Mouse (Mus musculus) MEL (cell line): ENCODE results near the gene Zyx. TPM values are rescaled to one million over a fixed set of nuclear protein-coding genes. Genes with fewer than 3 reads are reported as not detected.

ENCODE experiments used
- DNase-seq: peaks from one replicate; pipeline ENCODE4 v3.0.0; 2011; ENCODE audit warnings: low read depth, low spot score
- H3K27ac ChIP-seq: 2 replicates; pipeline ENCODE4 v1.5.1; 2012; ENCODE audit warnings: low read depth, mild to moderate bottlenecking, control low read depth, low read length, moderate library complexity; ENCODE audit not compliant: control insufficient read depth
- H3K27me3 ChIP-seq, 2 experiments: fragments of 150-350 bp in 1 of 2; sonication (generic) in 1 of 2; 2 replicates each; pipeline ENCODE4 v1.6.1; 2012; ENCODE audit warnings: low read length in 2 of 2, mild to moderate bottlenecking in 2 of 2, improper control_type of control experiment in 1 of 2, moderate library complexity in 1 of 2; ENCODE audit not compliant: insufficient read depth in 2 of 2, control insufficient read depth in 1 of 2
- H3K36me3 ChIP-seq, 2 experiments: 2 replicates each; pipeline ENCODE4 v1.6.1; 2012 to 2014; ENCODE audit warnings: low read length in 2 of 2, improper control_type of control experiment in 1 of 2, inconsistent platforms in 1 of 2, mild to moderate bottlenecking in 1 of 2; ENCODE audit not compliant: insufficient read depth in 2 of 2, control insufficient read depth in 1 of 2
- H3K4me1 ChIP-seq, 2 experiments: fragments of 150-350 bp in 1 of 2; sonication (generic) in 1 of 2; 2 replicates each; pipeline ENCODE4 v1.6.1; 2012; ENCODE audit warnings: low read length in 2 of 2, improper control_type of control experiment in 1 of 2, mild to moderate bottlenecking in 1 of 2; ENCODE audit not compliant: insufficient read depth in 2 of 2, control insufficient read depth in 1 of 2
- H3K4me3 ChIP-seq, 2 experiments: fragments of 150-350 bp in 1 of 2; sonication (generic) in 1 of 2; 2 replicates each; pipeline ENCODE4 v1.5.1; 2012; ENCODE audit warnings: low read depth in 2 of 2, low read length in 2 of 2, mild to moderate bottlenecking in 2 of 2, moderate library complexity in 2 of 2, control low read depth in 1 of 2, improper control_type of control experiment in 1 of 2; ENCODE audit not compliant: control insufficient read depth in 1 of 2, insufficient read depth in 1 of 2
- H3K79me2 ChIP-seq: 2 replicates; pipeline ENCODE4 v1.6.1; 2012; ENCODE audit warnings: mild to moderate bottlenecking, low read length, moderate library complexity; ENCODE audit not compliant: control insufficient read depth, poor library complexity, insufficient read depth
- H3K9ac ChIP-seq: 2 replicates; pipeline ENCODE4 v1.6.1; 2012; ENCODE audit warnings: low read depth, mild to moderate bottlenecking, control low read depth, low read length, moderate library complexity; ENCODE audit not compliant: control insufficient read depth, poor library complexity, severe bottlenecking
- H3K9me3 ChIP-seq: fragments of 150-350 bp; sonication (generic); replicated peaks from 2 replicates; pipeline ENCODE4 v1.6.1; 2012; ENCODE audit warnings: mild to moderate bottlenecking, low read length, improper control_type of control experiment, moderate library complexity; ENCODE audit not compliant: insufficient read depth
- BHLHE40 ChIP-seq: IDR thresholded peaks from 2 replicates; pipeline ENCODE4 v1.6.1; 2012; ENCODE audit warnings: low read depth, mild to moderate bottlenecking, inconsistent platforms, low read length, improper control_type of control experiment, borderline replicate concordance
- CHD1 ChIP-seq: IDR thresholded peaks from 2 replicates; pipeline ENCODE4 v1.6.1; 2012; ENCODE audit warnings: low read depth, mild to moderate bottlenecking, inconsistent platforms, low read length, improper control_type of control experiment
- CHD2 ChIP-seq: IDR thresholded peaks from 2 replicates; pipeline ENCODE4 v1.6.1; 2011; ENCODE audit warnings: low read length, improper control_type of control experiment
- E2F4 ChIP-seq: IDR thresholded peaks from 2 replicates; pipeline ENCODE4 v1.6.1; 2011; ENCODE audit warnings: low read depth, low read length, improper control_type of control experiment, borderline replicate concordance
- ELF1 ChIP-seq: IDR thresholded peaks from 2 replicates; pipeline ENCODE4 v1.6.1; 2014; ENCODE audit warnings: low read depth, mild to moderate bottlenecking, inconsistent platforms, low read length, improper control_type of control experiment, moderate library complexity
- ETS1 ChIP-seq: IDR thresholded peaks from 2 replicates; pipeline ENCODE4 v1.6.1; 2012; ENCODE audit warnings: low read depth, mild to moderate bottlenecking, inconsistent platforms, low read length, improper control_type of control experiment, moderate library complexity
- GABPA ChIP-seq: IDR thresholded peaks from 2 replicates; pipeline ENCODE4 v1.6.1; 2012; ENCODE audit warnings: low read depth, mild to moderate bottlenecking, inconsistent platforms, low read length, improper control_type of control experiment, moderate library complexity
- GATA1 ChIP-seq: IDR thresholded peaks from 2 replicates; pipeline ENCODE4 v1.6.1; 2011; ENCODE audit warnings: low read depth, low read length, improper control_type of control experiment
- MAX ChIP-seq: IDR thresholded peaks from 2 replicates; pipeline ENCODE4 v1.6.1; 2011; ENCODE audit warnings: low read length, improper control_type of control experiment
- MAZ ChIP-seq: IDR thresholded peaks from 2 replicates; pipeline ENCODE4 v1.6.1; 2012; ENCODE audit warnings: low read depth, mild to moderate bottlenecking, inconsistent platforms, low read length, improper control_type of control experiment
- MXI1 ChIP-seq: IDR thresholded peaks from 2 replicates; pipeline ENCODE4 v1.6.1; 2011; ENCODE audit warnings: mild to moderate bottlenecking, low read depth, low read length, improper control_type of control experiment
- MYB ChIP-seq: IDR thresholded peaks from 2 replicates; pipeline ENCODE4 v1.6.1; 2011; ENCODE audit warnings: mild to moderate bottlenecking, low read depth, low read length, improper control_type of control experiment
- POLR2A ChIP-seq, 2 experiments: IDR thresholded peaks; 2 replicates each; pipeline ENCODE4 v1.6.1; 2011 to 2012; ENCODE audit warnings: low read length in 2 of 2, mild to moderate bottlenecking in 2 of 2, control low read depth in 1 of 2, improper control_type of control experiment in 1 of 2, low read depth in 1 of 2, moderate library complexity in 1 of 2; ENCODE audit not compliant: control insufficient read depth in 1 of 2, insufficient read depth in 1 of 2, poor library complexity in 1 of 2
- POLR2AphosphoS2 ChIP-seq: IDR thresholded peaks from 2 replicates; pipeline ENCODE4 v1.6.1; 2011; ENCODE audit warnings: low read length, improper control_type of control experiment
- RCOR1 ChIP-seq: IDR thresholded peaks from 2 replicates; pipeline ENCODE4 v1.6.1; 2012; ENCODE audit warnings: low read depth, mild to moderate bottlenecking, inconsistent platforms, low read length, improper control_type of control experiment
- SIN3A ChIP-seq: IDR thresholded peaks from 2 replicates; pipeline ENCODE4 v1.6.1; 2012; ENCODE audit warnings: low read length, improper control_type of control experiment, inconsistent platforms
- TAL1 ChIP-seq: IDR thresholded peaks from 2 replicates; pipeline ENCODE4 v1.6.1; 2012; ENCODE audit warnings: mild to moderate bottlenecking, inconsistent platforms, low read length, moderate library complexity, mixed read lengths
- TCF12 ChIP-seq: IDR thresholded peaks from 2 replicates; pipeline ENCODE4 v1.6.1; 2014; ENCODE audit warnings: low read depth, mild to moderate bottlenecking, inconsistent platforms, low read length, improper control_type of control experiment, moderate library complexity
- USF1 ChIP-seq: IDR thresholded peaks from 2 replicates; pipeline ENCODE4 v1.6.1; 2014; ENCODE audit warnings: low read depth, mild to moderate bottlenecking, inconsistent platforms, low read length, improper control_type of control experiment, moderate library complexity
- USF2 ChIP-seq, 2 experiments: IDR thresholded peaks; 2 replicates each; pipeline ENCODE4 v1.6.1; 2011 to 2012; ENCODE audit warnings: improper control_type of control experiment in 2 of 2, low read length in 2 of 2, borderline replicate concordance in 1 of 2, inconsistent platforms in 1 of 2, low read depth in 1 of 2, mild to moderate bottlenecking in 1 of 2; ENCODE audit not compliant: insufficient read depth in 1 of 2
- ZC3H11A ChIP-seq: IDR thresholded peaks from 2 replicates; pipeline ENCODE4 v1.6.1; 2012; ENCODE audit warnings: low read depth, mild to moderate bottlenecking, inconsistent platforms, low read length, improper control_type of control experiment
- ZKSCAN1 ChIP-seq: IDR thresholded peaks from 2 replicates; pipeline ENCODE4 v1.6.1; 2012; ENCODE audit warnings: low read depth, mild to moderate bottlenecking, inconsistent platforms, low read length, improper control_type of control experiment, moderate library complexity
- ZMIZ1 ChIP-seq: IDR thresholded peaks from 2 replicates; pipeline ENCODE4 v1.6.1; 2012; ENCODE audit warnings: low read depth, mild to moderate bottlenecking, inconsistent platforms, low read length, improper control_type of control experiment, moderate library complexity
- ZNF384 ChIP-seq: IDR thresholded peaks from 2 replicates; pipeline ENCODE4 v1.6.1; 2012; ENCODE audit warnings: low read depth, mild to moderate bottlenecking, inconsistent platforms, low read length, improper control_type of control experiment
- polyA plus RNA-seq, 2 experiments: library from polyadenylated mRNA; stranded (reverse) in 1 of 2; unstranded in 1 of 2; fragments of >175 nt in 1 of 2; fragments of >200 nt in 1 of 2; gene quantifications; 2 replicates each; pipeline versions ENCODE4 v1.2.1 to v1.2.4; 2012; ENCODE audit warnings: low replicate concordance in 2 of 2, low read depth in 1 of 2; ENCODE audit not compliant: insufficient read length in 2 of 2, insufficient read depth in 1 of 2, missing spikeins in 1 of 2
- total RNA-seq: library from RNA; depleted of rRNA; stranded (reverse); fragments of 300-350 nt; gene quantifications from 2 replicates; pipeline ENCODE4 v1.2.3, GENCODE M21; 2012

Gene Zyx
- total and polyA plus RNA-seq, 3 experiments: 7.0 to 48.4 TPM; not detected in 1

- H3K4me1 ChIP-seq: peaks cover 0 to 11% of the 10 kb centered on the region in 2 experiments; a peak in 2 of 4 replicates
- TF ChIP-seq ELF1 (no peak), TCF12 (no peak), POLR2AphosphoS2 (no peak)
- no peak overlapping the region for H3K9ac ChIP-seq
- no peaks in the 10 kb centered on the region for H3K79me2 ChIP-seq
- H3K27me3 ChIP-seq: no peaks in the 10 kb centered on the region
- no peak for DNase-seq
- no peak overlapping the region for H3K27ac ChIP-seq
- H3K9me3 ChIP-seq: no peaks in the 10 kb centered on the region
- H3K4me3 ChIP-seq: no peak overlapping the region
- peaks cover 0 to 2% of the 10 kb centered on the region in 2 experiments; a peak in 2 of 4 replicates for H3K36me3 ChIP-seq
These were observed 11.8 kb downstream of the Zyx start for GRCm38 (mm10) chr6:42361041-42361895.

GRCm38 (mm10) chr6:42362074-42362473 is 12.6 kb downstream of the Zyx start:
- no peak overlapping the region for H3K4me3 ChIP-seq
- no peak overlapping the region for H3K9ac ChIP-seq
- DNase-seq: no peak
- no peaks in the 10 kb centered on the region for H3K79me2 ChIP-seq
- TF ChIP-seq BHLHE40 (no peak), MXI1 (no peak), GATA1 (no peak), CHD2 (no peak), TAL1 (no peak), MAZ (no peak), GABPA (no peak), CHD1 (no peak), USF1 (no peak)
- TF ChIP-seq, all 39 proteins: peak for 0
- peaks cover 0 to 11% of the 10 kb centered on the region in 2 experiments; a peak in 2 of 4 replicates for H3K4me1 ChIP-seq
- no peak overlapping the region for H3K27ac ChIP-seq
- H3K9me3 ChIP-seq: no peaks in the 10 kb centered on the region
- H3K27me3 ChIP-seq: no peaks in the 10 kb centered on the region
- peaks cover 0 to 2% of the 10 kb centered on the region in 2 experiments; a peak in 2 of 4 replicates for H3K36me3 ChIP-seq

GRCm38 (mm10) chr6:42362497-42362896 is 13.1 kb downstream of the Zyx start:
- H3K36me3 ChIP-seq: peaks cover 0 to 2% of the 10 kb centered on the region in 2 experiments; a peak in 2 of 4 replicates
- no peak overlapping the region for H3K27ac ChIP-seq
- H3K9ac ChIP-seq: no peak overlapping the region
- H3K27me3 ChIP-seq: no peaks in the 10 kb centered on the region
- H3K4me3 ChIP-seq: no peak overlapping the region
- H3K4me1 ChIP-seq: peaks cover 0 to 11% of the 10 kb centered on the region in 2 experiments; a peak in 2 of 4 replicates
- H3K79me2 ChIP-seq: no peaks in the 10 kb centered on the region
- no peak for DNase-seq
- H3K9me3 ChIP-seq: no peaks in the 10 kb centered on the region
- TF ChIP-seq E2F4: no peak
- TF ChIP-seq POLR2AphosphoS2: no peak
- no peak for TF ChIP-seq MXI1
- no peak for TF ChIP-seq USF2 (IDR thresholded peaks at IDR 0.05; ENCODE audit: borderline replicate concordance in 1 of 2, insufficient read depth in 1 of 2, low read depth in 1 of 2, low read length in 2 of 2)
- no peak for TF ChIP-seq CHD1
- no peak for TF ChIP-seq POLR2A (IDR thresholded peaks at IDR 0.05; ENCODE audit: control insufficient read depth in 1 of 2, insufficient read depth in 1 of 2, low read depth in 1 of 2, low read length in 2 of 2, poor library complexity in 1 of 2)
- no peak for TF ChIP-seq ZC3H11A
- TF ChIP-seq MAX: no peak
- no peak for TF ChIP-seq MYB
- TF ChIP-seq SIN3A: no peak
- TF ChIP-seq ETS1: no peak
- TF ChIP-seq TCF12: no peak
- TF ChIP-seq GABPA: no peak
- TF ChIP-seq GATA1: no peak
- no peak for TF ChIP-seq ZMIZ1
- TF ChIP-seq ZNF384: no peak
- no peak for TF ChIP-seq CHD2
- TF ChIP-seq RCOR1: no peak
- TF ChIP-seq ZKSCAN1: no peak
